Mouse (Mus musculus) urinary bladder, adult 2 months (tissue): ENCODE measurements around the gene Olfr1329. TPM values are rescaled to one million over a fixed set of nuclear protein-coding genes. Genes with fewer than 3 reads are reported as not detected.
"Not testable (repeated sequence)": the region's sequence is repeated elsewhere in the genome, so short reads cannot be mapped to it uniquely, and the experiment has no call there.

Experiments used
- DNase-seq: peaks from one replicate; pipeline ENCODE4 v3.0.0; 2022; ENCODE audit warnings: low spot score
- polyA plus RNA-seq: library from polyadenylated mRNA; depleted of rRNA; stranded (reverse); fragments of >200 nt; gene quantifications from 2 replicates; pipeline ENCODE4 v1.2.3, GENCODE M21; 2012; rRNA removed

Gene Olfr1329
- polyA plus RNA-seq: not detected in 2 replicates

- not testable (repeated sequence) for DNase-seq
Measured at GRCm38 (mm10) chr4:118917365-118917764, at the start of gene Olfr1329. Gene Olfr1329, minus strand, starts transcription at chr4:118917465.

GRCm38 (mm10) chr4:118961141-118961628, 43.9 kb upstream of the Olfr1329 start, which contains the start of gene Lao1:
Gene Lao1, plus strand, starts transcription at chr4:118961578.
- no peak for DNase-seq

GRCm38 (mm10) chr4:118958812-118959211, 41.5 kb upstream of the Olfr1329 start:
- no peak for DNase-seq

DNA sequence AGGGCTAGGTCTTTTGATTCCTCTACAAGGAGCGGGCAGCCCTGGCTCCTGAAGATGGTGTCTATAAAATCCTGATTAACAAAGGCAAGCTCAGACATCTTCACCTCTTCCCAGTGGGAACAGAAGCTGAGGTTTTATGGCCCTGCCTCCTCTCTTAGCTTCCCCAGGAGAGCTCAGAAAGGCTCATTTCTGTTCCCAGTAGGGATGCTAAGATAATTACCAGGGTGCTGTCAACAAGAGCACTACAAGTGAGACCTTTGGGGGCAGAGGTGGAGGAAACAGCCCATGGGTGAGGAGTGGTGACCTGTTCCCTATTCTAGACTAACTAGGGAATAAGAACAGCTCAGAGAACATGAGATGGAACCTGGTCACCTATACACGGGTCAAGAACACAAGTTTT, 21.2 kb upstream of the Olfr1329 start, which contains the start of gene Olfr1328:
Gene Olfr1328 (minus strand): TSS at position 101 of the 400 bp plus-strand sequence.
- DNase-seq: no peak

DNA sequence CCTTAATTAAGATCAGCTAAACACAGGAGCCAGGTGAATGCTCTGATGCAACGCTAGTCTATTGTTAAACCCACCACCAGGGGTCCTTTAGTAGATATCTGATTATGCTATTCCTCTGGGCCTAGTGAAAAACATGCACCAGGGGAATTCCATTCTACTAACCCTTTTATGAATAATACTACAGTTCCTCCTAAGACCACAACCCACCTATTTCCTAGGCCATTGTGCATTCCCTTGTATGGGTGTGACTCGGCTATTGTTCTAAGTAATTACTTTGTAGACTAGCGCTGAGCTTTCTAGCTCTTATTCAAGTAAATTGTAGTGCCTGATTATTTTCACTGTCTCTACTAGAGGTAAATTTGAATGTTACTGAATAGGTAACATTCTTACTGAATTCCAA, 14.1 kb upstream of the Olfr1329 start:
- not testable (repeated sequence) for DNase-seq

DNA sequence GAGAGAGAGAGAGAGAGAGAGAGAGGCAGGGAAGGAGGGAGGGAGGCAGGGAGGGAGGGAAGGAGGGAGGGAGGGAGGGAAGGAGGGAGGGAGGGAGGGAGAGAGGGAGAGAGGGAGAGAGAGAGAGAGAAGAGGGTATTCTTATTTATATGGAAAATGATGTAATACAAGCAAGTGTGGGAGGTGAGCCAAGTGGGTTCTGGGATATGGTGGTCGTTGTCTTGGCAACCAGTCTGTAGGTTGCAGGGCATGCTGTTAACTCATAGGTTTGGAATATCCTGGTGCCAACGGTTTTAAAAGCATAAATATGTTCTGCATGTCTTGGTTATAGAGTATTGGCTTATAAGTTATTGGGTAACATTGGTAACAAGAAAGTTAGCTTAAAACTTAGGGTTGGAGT, 15.3 kb downstream of the Olfr1329 start:
- no peak for DNase-seq

DNA sequence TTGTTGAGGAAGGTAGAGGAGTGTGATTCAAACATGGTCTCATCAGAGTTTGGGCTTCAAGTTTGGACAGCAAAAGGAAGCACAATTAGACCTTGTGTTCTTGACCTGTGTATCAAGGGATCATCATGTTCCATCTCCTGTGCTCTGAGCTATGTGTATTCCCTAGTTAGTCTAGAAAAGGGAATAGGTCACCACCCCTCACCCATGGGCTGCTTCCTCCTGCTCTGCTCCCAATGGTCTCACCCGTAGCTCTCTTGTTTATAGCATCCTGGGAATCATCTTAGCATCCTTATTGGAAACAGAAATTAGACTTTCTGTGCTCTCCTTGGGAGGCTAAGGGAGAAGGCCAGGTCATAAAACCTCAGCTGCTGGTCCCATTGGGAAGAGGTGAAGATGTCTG, 29.0 kb downstream of the Olfr1329 start, which contains the start of gene Olfr1330:
Gene Olfr1330 (plus strand): TSS at position 301 of the 400 bp plus-strand sequence.
- DNase-seq: no peak

- no peak for DNase-seq
Measured at GRCm38 (mm10) chr4:118867566-118867965, 49.7 kb downstream of the Olfr1329 start.

Other genes starting within 250 kb of the Olfr1329 start
- gene Olfr1342, start 224.7 kb downstream of the Olfr1329 start, polyA plus RNA-seq: not detected in 2 replicates
- not detected in 2 replicates for gene Olfr1341, start 213.9 kb downstream of the Olfr1329 start, polyA plus RNA-seq
- not detected in 2 replicates for gene Olfr1340, start 197.3 kb downstream of the Olfr1329 start, polyA plus RNA-seq
- not detected in 2 replicates for gene Olfr1339, start 185.3 kb downstream of the Olfr1329 start, polyA plus RNA-seq
- not detected in 2 replicates for gene Olfr1338, start 158.7 kb downstream of the Olfr1329 start, polyA plus RNA-seq
- gene Olfr1337, start 134.9 kb downstream of the Olfr1329 start, polyA plus RNA-seq: not detected in 2 replicates
- not detected in 2 replicates for gene Olfr1335, start 107.5 kb downstream of the Olfr1329 start, polyA plus RNA-seq
- not detected in 2 replicates for gene Olfr1333, start 81.2 kb downstream of the Olfr1329 start, polyA plus RNA-seq
- not detected in 2 replicates for gene Olfr1331, start 52.8 kb downstream of the Olfr1329 start, polyA plus RNA-seq
- gene Olfr1330, start 28.9 kb downstream of the Olfr1329 start, polyA plus RNA-seq: not detected in 2 replicates
- 0.03 TPM in 1 of 2 replicates, not detected in the other for gene Olfr1328, start 21.1 kb upstream of the Olfr1329 start, polyA plus RNA-seq
- 0.08 and 0.27 TPM in 2 replicates for gene Lao1, start 44.1 kb upstream of the Olfr1329 start, polyA plus RNA-seq
- 36.2 and 38.7 TPM in 2 replicates for gene Slc2a1, start 191.2 kb upstream of the Olfr1329 start, polyA plus RNA-seq